Mouse (Mus musculus) erythroid progenitor cell, adult 5-6 weeks (primary cell): ENCODE measurements around the gene Rhbdd1. TPM values are rescaled to one million over a fixed set of nuclear protein-coding genes. Genes with fewer than 3 reads are reported as not detected.

ENCODE experiments used
- ATAC-seq: replicated peaks from 2 replicates; pipeline ENCODE4 v1.8.0; 2016; ENCODE audit warnings: moderate number of reproducible peaks, mild to moderate bottlenecking, moderate TSS enrichment, inconsistent platforms; ENCODE audit not compliant: poor library complexity, low FRiP score, severe bottlenecking
- total RNA-seq, 2 experiments: library from RNA; stranded (forward) in 1 of 2; stranded (reverse) in 1 of 2; fragments of 150-400 nt in 1 of 2; fragments of 186-747, 209-891 nt in 1 of 2; gene quantifications; 2 replicates each; pipeline versions ENCODE4 v1.2.3 to v1.2.4; 2015 to 2017; ENCODE audit warnings: low replicate concordance in 2 of 2

The Rhbdd1 gene
- total RNA-seq, 2 experiments from 2014 or later: 9.8 to 12.2 TPM

DNA sequence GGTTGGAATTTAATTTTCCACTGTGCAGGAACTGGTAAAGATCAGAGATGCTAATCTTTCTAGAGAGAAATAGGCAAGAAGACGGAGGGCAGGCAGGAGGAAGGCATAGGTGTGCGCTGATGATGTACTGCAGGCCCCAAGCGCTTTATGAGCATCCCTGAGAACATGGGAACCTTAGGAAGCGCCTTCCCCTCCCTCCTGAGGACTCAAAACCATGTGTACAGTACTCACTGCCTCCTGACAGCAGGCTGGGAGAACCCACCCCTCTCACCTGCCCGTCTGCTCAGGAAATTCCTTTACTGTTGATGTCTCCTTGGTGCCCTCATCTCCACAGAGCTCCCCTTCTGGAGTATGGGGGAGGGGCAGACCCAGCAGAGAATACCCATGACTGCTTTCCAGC, 95.3 kb downstream of the Rhbdd1 start:
- ATAC-seq: no peak

GRCm38 (mm10) chr1:82412085-82412484, 95.8 kb downstream of the Rhbdd1 start:
- no peak for ATAC-seq

DNA sequence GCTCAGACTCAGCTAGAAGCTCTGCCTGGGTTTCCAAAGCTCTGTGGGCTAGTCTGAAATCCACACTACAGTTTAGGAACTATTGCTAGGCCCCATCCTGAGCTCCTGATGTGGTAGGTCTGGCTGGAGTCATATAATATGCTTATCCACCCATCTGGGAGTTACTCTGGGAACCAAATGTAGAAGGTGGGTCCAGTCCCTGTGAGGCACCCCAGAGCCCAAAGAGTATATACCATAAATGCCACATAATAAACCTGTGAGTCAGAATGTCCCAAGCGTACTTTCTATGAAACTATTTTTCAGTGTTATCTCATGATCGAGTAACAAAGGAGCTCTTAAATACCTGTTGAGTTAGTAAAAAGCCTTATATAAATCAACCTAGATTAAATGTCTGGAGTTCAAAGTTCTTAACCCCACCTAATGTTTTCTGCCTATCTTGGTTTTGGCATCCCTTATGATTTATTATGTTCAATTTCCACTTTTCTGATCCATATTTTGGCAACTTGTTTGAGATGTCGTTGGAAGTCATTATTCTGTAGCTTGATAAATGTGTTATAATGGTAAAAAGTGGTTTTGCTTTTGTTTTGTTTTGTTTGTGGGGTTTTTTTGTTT, 98.3 kb downstream of the Rhbdd1 start:
- no peak for ATAC-seq

DNA sequence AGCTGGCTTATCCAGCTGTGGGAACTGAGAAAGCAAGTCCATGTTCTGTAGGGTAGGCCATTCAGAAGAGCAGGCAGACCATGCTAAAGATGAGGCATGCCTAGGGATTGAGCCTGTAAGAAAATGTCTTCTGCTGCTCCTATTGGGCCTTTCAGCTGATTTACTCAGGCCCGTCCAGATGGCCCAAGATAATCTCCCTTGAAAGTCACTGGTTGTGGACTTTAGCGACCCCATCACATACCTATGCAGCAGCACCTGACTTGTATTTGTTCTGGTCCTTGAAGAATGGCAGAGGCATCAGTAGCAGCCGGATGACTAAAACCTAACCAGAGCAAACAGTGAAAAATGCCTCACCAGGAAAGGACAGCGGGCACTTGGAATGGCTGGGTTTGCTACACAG, 99.4 kb downstream of the Rhbdd1 start:
- ATAC-seq: no peak

- no peak for ATAC-seq
These were observed 111.5 kb downstream of the Rhbdd1 start for GRCm38 (mm10) chr1:82427729-82428128.

GRCm38 (mm10) chr1:82429061-82429460, 112.8 kb downstream of the Rhbdd1 start:
- ATAC-seq: no peak

DNA sequence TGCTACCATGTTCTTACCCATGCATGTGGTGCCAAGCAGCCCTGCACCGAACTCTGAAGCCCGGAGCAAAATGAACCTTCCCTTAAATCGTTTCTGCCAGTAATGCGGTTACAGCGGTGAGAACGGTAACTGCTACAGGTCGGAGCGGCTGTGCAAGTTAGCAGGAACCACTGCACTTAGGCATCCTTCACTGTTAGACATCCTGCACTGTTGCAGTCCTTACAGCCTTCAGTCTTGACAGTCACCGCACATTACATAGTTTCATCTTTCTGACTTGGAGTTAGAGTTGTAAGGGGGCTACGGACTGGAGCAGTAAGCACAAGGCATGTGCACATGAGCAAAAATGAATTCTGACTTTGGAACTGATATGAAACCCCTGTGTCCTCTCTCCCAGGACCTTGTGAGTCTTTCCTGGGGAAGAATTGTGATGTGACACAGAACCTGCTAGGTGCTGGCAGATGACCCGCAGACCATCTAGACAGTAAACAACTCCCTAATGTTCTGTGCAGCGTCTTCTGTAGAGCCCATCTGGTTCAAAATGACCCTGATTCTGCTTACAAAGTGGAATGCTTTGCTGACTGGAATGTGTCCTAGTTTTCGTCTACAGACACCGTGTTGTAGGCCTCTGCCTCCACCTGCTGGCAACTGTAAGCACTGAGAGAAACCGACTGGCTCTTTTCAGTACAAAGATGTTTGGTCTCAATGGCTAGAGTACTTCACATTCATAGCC, 116.8 kb downstream of the Rhbdd1 start:
- no peak for ATAC-seq

DNA sequence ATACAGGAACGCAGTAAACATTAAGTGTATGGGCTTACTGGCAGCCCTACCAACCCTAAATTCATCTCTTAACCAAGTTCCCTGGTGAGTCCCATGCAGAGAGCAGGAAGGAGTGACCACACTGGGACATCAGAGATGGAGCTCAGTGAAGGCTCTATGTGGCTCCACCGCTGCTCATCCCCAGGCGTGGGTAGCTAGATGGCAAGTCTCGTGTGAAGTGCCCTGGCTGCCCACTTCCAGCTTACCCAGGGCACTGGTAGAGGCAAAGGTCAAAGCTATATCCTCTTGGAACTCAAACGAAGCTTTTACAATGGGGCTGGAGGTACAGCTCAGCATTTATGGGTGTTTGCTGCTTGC, 117.4 kb downstream of the Rhbdd1 start:
- no peak for ATAC-seq

GRCm38 (mm10) chr1:82437273-82437672, 121.0 kb downstream of the Rhbdd1 start:
- ATAC-seq: no peak

DNA sequence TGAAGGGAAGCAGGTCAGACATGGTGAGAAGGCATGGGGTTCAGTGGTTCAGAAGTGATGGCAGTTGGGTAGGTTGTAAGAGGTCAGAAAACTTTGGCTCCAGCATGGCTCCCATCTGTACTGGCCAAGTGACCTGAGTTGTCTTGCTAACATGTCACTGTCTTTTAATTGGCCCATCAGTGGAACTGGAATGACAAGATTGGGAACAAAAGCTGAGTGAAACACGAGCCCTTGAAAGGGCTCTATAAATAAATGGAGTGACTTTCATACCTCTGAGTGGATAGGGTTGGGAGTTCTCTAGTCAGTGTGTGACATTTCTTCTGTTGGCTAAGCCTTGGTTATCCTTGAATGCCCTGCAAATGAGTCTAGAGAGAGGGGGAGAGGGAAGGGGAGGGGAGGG, 123.9 kb downstream of the Rhbdd1 start:
- no peak for ATAC-seq

GRCm38 (mm10) chr1:82443517-82443916, 127.3 kb downstream of the Rhbdd1 start:
- no peak for ATAC-seq

- ATAC-seq: no peak
These were observed 129.8 kb downstream of the Rhbdd1 start for GRCm38 (mm10) chr1:82446049-82446448.

- ATAC-seq: no peak
These were observed 133.6 kb downstream of the Rhbdd1 start for GRCm38 (mm10) chr1:82449851-82450250.

- no peak for ATAC-seq
These were observed 135.8 kb downstream of the Rhbdd1 start for GRCm38 (mm10) chr1:82451927-82452651.

DNA sequence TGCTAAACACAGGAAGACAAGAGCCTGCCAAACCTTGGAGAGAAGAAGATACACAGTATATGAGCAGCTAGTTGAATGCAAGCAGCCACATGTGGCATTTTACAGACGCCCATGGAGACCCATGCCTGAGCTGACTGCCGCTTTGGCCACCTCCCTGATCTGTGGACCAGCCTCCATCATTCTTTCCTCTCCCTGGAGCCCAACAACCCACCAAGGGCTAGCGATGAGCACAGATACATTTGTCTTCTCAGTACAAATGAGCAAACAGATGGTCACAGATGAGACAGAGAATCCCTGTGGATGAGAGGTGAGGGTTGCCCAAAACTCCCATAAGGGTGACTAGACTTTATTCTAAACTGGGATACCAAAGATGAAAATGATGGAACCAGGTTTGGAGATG, 137.8 kb downstream of the Rhbdd1 start:
- ATAC-seq: no peak

- ATAC-seq: no peak
These were observed 143.1 kb downstream of the Rhbdd1 start for GRCm38 (mm10) chr1:82459350-82459749.

DNA sequence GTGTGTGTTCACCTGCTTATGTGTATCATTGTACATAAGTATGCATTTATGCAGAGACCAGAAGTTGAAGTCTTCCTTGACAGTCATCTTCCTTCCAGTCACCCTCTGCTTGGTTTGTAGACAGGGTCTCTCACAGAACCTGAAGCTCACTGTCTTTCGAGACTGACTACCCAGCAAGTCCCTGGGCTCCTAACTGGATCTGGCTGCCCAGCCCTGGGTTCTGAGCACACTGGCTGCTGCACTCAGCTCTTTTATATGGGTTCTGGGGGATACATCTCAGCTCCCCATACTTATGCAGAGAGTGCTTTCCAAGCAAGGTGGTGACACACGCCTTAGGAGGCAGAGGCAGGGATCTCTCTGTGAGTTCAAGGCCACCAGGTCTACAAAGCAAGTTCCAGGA, 143.7 kb downstream of the Rhbdd1 start:
- no peak for ATAC-seq

DNA sequence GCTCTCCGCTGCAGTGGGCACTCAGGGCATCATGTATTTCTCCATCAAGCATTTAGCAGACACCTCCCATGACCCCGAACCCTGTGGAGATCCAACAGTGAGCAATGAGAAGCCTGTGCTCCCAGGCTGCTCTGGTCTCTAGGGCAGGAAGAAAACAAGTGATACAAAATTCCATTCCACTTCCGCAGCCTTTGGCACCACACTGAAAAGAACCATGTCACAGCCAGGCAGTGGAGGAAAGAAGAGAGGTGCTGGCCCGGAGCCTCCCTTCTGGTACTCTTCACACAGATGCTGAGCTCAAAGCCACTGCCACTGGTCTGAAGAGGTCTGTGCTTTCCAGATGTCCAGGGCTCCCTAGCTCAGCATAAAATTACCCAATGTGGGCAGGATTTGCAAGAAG, 144.8 kb downstream of the Rhbdd1 start:
- no peak for ATAC-seq

GRCm38 (mm10) chr1:82465321-82465853, 149.1 kb downstream of the Rhbdd1 start:
- no peak for ATAC-seq

- ATAC-seq: no peak
These were observed 152.6 kb downstream of the Rhbdd1 start for GRCm38 (mm10) chr1:82468872-82469271.
